Comparison of ENCODE assay signal across 8 mouse cellular contexts in genomic region chr1:177440981-177441491, GRCm38 (mm10). TPM values are rescaled to one million over a fixed set of nuclear protein-coding genes. Genes with fewer than 3 reads are reported as not detected.
A peak's percentile ranks its signal among the peaks of the same experiment; 100 is the strongest.
DNase-seq lines count a peak whose midpoint lies in the region; ATAC-seq lines count a peak whose summit lies in the region.

No protein-coding gene starts in this region.

- H3K27me3 ChIP-seq in intestine, embryonic 15.5 days (replicated peaks): no peaks in the 10 kb centered on the region
- no peaks in the 10 kb centered on the region for H3K27me3 ChIP-seq in neural tube, embryonic 14.5 days (ENCODE audit: control insufficient read depth, insufficient read depth, low read length)

- H3K4me1 ChIP-seq in intestine, embryonic 15.5 days (replicated peaks): peaks cover 12% of the 10 kb centered on the region
- peaks cover 28% of the 10 kb centered on the region for H3K4me1 ChIP-seq in neural tube, embryonic 14.5 days (ENCODE audit: control insufficient read depth, insufficient read depth, low read length)

- H3K4me3 ChIP-seq in intestine, embryonic 15.5 days (replicated peaks): peak overlapping the region; percentile 77
- peak overlapping the region; percentile 79 for H3K4me3 ChIP-seq in neural tube, embryonic 14.5 days (ENCODE audit: low read depth, low read length)

- no peak for ATAC-seq in intestine, embryonic 15.5 days
- ATAC-seq in neural tube, embryonic 14.5 days (ENCODE audit: low read depth): no peak

- H3K9me3 ChIP-seq in intestine, embryonic 15.5 days: no peaks in the 10 kb centered on the region
- no peaks in the 10 kb centered on the region for H3K9me3 ChIP-seq in neural tube, embryonic 14.5 days (ENCODE audit: control insufficient read depth, low read length)

- peak; percentile 7 for DNase-seq in adrenal gland, adult 2 months
- no peak for DNase-seq in adrenal gland, postnatal 14 days
- peak; percentile 24 for DNase-seq in thymus, postnatal 14 days
- no peak for DNase-seq in thymus, postnatal 25 days
- no peak for DNase-seq in urinary bladder, postnatal 14 days (ENCODE audit: low spot score)
- no peak for DNase-seq in left cerebral cortex, adult 18-20 months (ENCODE audit: low spot score in 2 of 2)

- 0% methylated on average over 6 of the region's 6 CpGs for WGBS in intestine, embryonic 15.5 days
- WGBS in neural tube, embryonic 14.5 days: 0% methylated on average over 6 of the region's 6 CpGs

- no peaks in the 10 kb centered on the region for H3K36me3 ChIP-seq in intestine, embryonic 15.5 days
- H3K36me3 ChIP-seq in neural tube, embryonic 14.5 days (ENCODE audit: control insufficient read depth, insufficient read depth, low read length): no peaks in the 10 kb centered on the region

- H3K27ac ChIP-seq in intestine, embryonic 15.5 days: peak overlapping the region; percentile 97
- peak overlapping the region; percentile 89 for H3K27ac ChIP-seq in neural tube, embryonic 14.5 days (ENCODE audit: low read depth, low read length)

- peak overlapping the region; percentile 83 for H3K4me2 ChIP-seq in intestine, embryonic 15.5 days (replicated peaks)
- H3K4me2 ChIP-seq in neural tube, embryonic 14.5 days (ENCODE audit: low read depth, low read length): peak overlapping the region; percentile 76

- peak overlapping the region; percentile 80 for H3K9ac ChIP-seq in intestine, embryonic 15.5 days
- peak overlapping the region; percentile 58 for H3K9ac ChIP-seq in neural tube, embryonic 14.5 days (replicated peaks; ENCODE audit: low read depth, low read length)

RNA-seq across cellular contexts. Expression of gene Zbtb18, which starts 1.1 kb away (rescaled TPM):
- 10 to 100 TPM; 23.8 to 25.8 TPM for total RNA-seq in adrenal gland, adult 2 months (2021)
- polyA plus RNA-seq in adrenal gland, adult 2 months (2012; rRNA removed): 3.7 and 5.7 TPM in 2 replicates
- total RNA-seq in adrenal gland, postnatal 14 days (2021): 31.0 and 33.8 TPM in 2 replicates
- polyA plus RNA-seq in intestine, embryonic 15.5 days (2015; fragmentation: Nextera tagmentation; extraction: Ambion mirVana): 2.0 and 2.2 TPM in 2 replicates
- polyA plus RNA-seq in neural tube, embryonic 14.5 days (2014; fragmentation: Nextera tagmentation; extraction: Ambion mirVana): 3.0 and 6.7 TPM in 2 replicates
- total RNA-seq in left cerebral cortex, adult 18-20 months (2021): 100 to 1,000 TPM; 341 to 359 TPM

Comparison
In these comparisons a context has a peak if more than half of its experiments do, and no peak if none do; other contexts are left out.
1. DNase-seq: peak in adrenal gland, adult 2 months (single experiment) and thymus, postnatal 14 days (single experiment); none in adrenal gland, postnatal 14 days (single experiment), thymus, postnatal 25 days (single experiment), urinary bladder, postnatal 14 days (single experiment) and left cerebral cortex, adult 18-20 months (0 of 2).